Mouse (Mus musculus) neural tube, embryonic 15.5 days (tissue): ENCODE results near the gene Olfr1311. TPM values are rescaled to one million over a fixed set of nuclear protein-coding genes. Genes with fewer than 3 reads are reported as not detected.
"Not testable (repeated sequence)": the region's sequence is repeated elsewhere in the genome, so short reads cannot be mapped to it uniquely, and the experiment has no call there.

Experiments used
- ATAC-seq: fragments of 200-750 bp; cut with Nextera tagmentation; 2 replicates; pipeline ENCODE4 v1.8.0; 2017; ENCODE audit warnings: mild to moderate bottlenecking, moderate TSS enrichment, moderate library complexity; ENCODE audit not compliant: low FRiP score
- H3K27ac ChIP-seq: fragments of 300-500 bp; sonication (generic); replicated peaks from 2 replicates; pipeline ENCODE4 v1.5.1; 2015; ENCODE audit warnings: mild to moderate bottlenecking, inconsistent platforms
- H3K27me3 ChIP-seq: fragments of 300-500 bp; sonication (generic); replicated peaks from 2 replicates; pipeline ENCODE4 v1.6.1; 2015; ENCODE audit warnings: inconsistent platforms
- H3K36me3 ChIP-seq: fragments of 300-500 bp; sonication (generic); 2 replicates; pipeline ENCODE4 v1.6.1; 2015; ENCODE audit warnings: inconsistent platforms
- H3K4me1 ChIP-seq: fragments of 300-500 bp; sonication (generic); 2 replicates; pipeline ENCODE4 v1.6.1; 2015; ENCODE audit warnings: inconsistent platforms
- H3K4me2 ChIP-seq: fragments of 300-500 bp; sonication (generic); 2 replicates; pipeline ENCODE4 v1.6.1; 2015; ENCODE audit warnings: inconsistent platforms, mild to moderate bottlenecking, moderate library complexity
- H3K4me3 ChIP-seq: fragments of 300-500 bp; sonication (generic); replicated peaks from 2 replicates; pipeline ENCODE4 v1.5.1; 2015; ENCODE audit warnings: mild to moderate bottlenecking, inconsistent platforms
- H3K9ac ChIP-seq: fragments of 300-500 bp; sonication (generic); replicated peaks from 2 replicates; pipeline ENCODE4 v1.6.1; 2015; ENCODE audit warnings: mild to moderate bottlenecking, inconsistent platforms
- H3K9me3 ChIP-seq: fragments of 300-500 bp; sonication (generic); replicated peaks from 2 replicates; pipeline ENCODE4 v1.6.1; 2016; ENCODE audit warnings: inconsistent platforms
- whole genome bisulfite sequencing: fragments of 180-500 bp; shearing (Covaris S2); methylation state at CpG from one replicate; pipeline ENCODE4 v1.1.7; 2015; ENCODE audit warnings: mixed read lengths; 5-methylcytosine and 5-hydroxymethylcytosine counted together
- polyA plus RNA-seq: library from polyadenylated mRNA; unstranded; fragments of >200 nt; fragmentation: Nextera tagmentation; extraction: Ambion mirVana; gene quantifications from 2 replicates; pipeline ENCODE4 v1.2.1, GENCODE M21; 2015

Olfr1311 gene
- polyA plus RNA-seq = not detected in 2 replicates

DNA sequence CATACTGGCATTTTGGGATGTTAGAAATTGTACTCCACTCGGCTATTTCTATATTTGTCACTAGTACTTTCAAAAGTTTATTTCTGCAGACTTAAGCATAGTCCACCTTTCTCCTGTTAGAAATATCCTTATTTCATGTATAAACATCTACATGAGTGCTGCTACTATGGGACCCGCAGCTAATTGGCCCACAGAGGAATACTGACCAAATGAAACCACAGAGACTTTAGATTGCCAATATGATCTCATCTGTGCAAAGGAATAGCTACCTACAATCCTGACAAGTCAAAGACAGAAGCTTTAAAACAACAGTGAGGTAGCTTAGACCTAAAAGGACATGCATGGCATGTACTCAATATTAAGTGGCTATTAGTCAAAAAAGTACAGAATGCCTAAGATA is at the start of gene Olfr1311:
Gene Olfr1311, minus strand, starts transcription at position 101 of the 400 bp plus-strand sequence.
- ATAC-seq = no peak

DNA sequence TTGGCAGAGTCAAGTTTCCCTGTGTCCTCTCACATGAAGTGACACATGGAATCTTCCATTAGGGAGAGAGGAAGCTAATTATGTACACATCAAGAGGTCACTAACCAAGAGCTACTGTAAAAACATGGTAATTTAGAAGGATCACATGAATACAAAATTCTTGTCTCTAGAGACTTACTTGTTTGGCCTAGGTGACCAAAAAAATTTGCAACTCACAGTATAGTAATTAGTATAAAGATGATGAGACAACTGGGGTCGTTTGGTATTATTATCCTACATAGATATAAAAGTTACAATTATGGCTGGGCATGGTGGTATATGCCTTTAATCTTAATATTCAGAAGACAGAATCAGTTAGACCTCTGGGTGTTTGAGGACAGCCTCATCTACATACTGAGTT is 25.9 kb upstream of the Olfr1311 start, which contains the start of gene Olfr1312:
Gene Olfr1312, minus strand, starts transcription at position 101 of the 400 bp plus-strand sequence.
- Histone ChIP-seq H3K4me2 (no peak within 1 kb of the TSS), H3K36me3 (no peaks in the 10 kb centered on the region), H3K27me3 (no peaks in the 10 kb centered on the region), H3K4me3 (no peak within 1 kb of the TSS), H3K9me3 (no peaks in the 10 kb centered on the region), H3K9ac (no peak within 1 kb of the TSS), H3K27ac (no peak within 1 kb of the TSS), H3K4me1 (no peaks in the 10 kb centered on the region)
- no peak for ATAC-seq
- WGBS = 38% methylated on average over 1 of the region's 1 CpGs

More for the DNA sequence above, at the start of gene Olfr1311:
- Histone ChIP-seq H3K9ac (no peak within 1 kb of the TSS), H3K9me3 (no peaks in the 10 kb centered on the region), H3K4me1 (no peaks in the 10 kb centered on the region), H3K36me3 (no peaks in the 10 kb centered on the region), H3K27ac (no peak within 1 kb of the TSS), H3K4me3 (no peak within 1 kb of the TSS), H3K27me3 (no peaks in the 10 kb centered on the region), H3K4me2 (no peak within 1 kb of the TSS)
- WGBS = 94% methylated on average over 2 of the region's 2 CpGs

DNA sequence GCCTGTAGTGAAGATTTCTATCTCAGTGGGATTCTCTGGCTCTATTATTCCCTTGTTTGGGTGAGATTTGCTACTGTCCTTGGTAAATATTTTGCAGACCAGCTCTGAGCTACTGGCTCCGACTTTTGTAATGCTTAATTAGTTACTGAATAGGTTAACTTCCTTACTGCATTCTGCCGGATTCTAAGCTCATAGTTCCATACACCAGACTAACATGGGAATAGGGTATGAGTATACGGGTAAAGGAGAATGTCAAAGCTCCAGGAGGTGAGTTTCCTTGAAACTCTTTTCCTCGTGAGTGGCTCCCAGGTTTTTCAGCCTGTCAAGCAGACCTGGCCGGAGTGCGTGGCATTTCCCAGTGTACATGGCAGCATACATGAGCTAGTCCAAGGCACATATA is 2.8 kb upstream of the Olfr1311 start:
- not testable (repeated sequence) for H3K27ac ChIP-seq, H3K4me3 ChIP-seq, H3K4me1 ChIP-seq, H3K36me3 ChIP-seq, ATAC-seq, H3K27me3 ChIP-seq, H3K4me2 ChIP-seq, H3K9ac ChIP-seq, H3K9me3 ChIP-seq
- 58% methylated on average over 6 of the region's 6 CpGs for WGBS

DNA sequence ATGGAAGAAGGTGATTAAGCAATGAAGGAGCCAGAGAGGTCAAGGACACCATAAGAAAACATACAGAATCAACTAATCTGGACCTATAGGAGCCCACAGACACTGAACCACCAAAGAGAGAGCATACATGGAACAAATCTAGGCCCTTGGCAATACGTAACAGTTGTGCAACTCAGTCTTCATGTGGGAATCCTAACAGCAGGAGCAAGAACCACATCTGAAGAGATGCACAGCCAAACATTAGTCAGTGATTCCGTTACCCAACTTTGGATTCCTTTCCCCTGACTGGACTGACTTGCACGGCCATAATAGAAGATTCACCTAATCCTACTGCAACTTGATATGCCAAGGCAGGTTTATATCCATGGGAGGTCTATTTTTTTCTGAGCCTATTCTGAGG is 9.3 kb downstream of the Olfr1311 start:
- ATAC-seq = no peak
- H3K4me3 ChIP-seq = no peak overlapping the region

DNA sequence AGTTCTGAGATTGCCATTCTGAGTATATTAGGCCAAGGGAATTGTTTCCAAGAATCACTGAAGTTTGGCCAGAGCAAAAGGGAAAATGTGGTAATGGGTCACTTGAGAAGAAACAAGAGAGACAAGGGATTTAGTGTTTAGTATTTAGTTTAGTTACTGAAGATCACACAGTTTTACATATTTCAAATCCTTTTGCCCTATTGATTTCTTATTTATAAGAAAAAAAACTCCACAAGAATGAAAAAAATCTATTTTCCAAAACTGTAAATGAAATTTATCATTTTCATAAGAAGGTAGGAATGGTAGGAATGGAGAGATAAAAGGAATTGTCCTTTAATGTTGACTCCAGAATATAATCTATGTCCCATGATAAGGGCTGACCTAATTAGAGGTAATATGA is 11.6 kb downstream of the Olfr1311 start, which contains the start of gene Olfr1310:
Gene Olfr1310, minus strand, starts transcription at position 101 of the 400 bp plus-strand sequence.
- Histone ChIP-seq H3K9me3 (no peaks in the 10 kb centered on the region), H3K4me3 (no peak within 1 kb of the TSS), H3K36me3 (no peaks in the 10 kb centered on the region), H3K4me2 (no peak within 1 kb of the TSS), H3K27ac (no peak within 1 kb of the TSS), H3K4me1 (no peaks in the 10 kb centered on the region), H3K9ac (no peak within 1 kb of the TSS), H3K27me3 (no peaks in the 10 kb centered on the region)
- no peak for ATAC-seq

More for the DNA sequence above, 9.3 kb downstream of the Olfr1311 start:
- Histone ChIP-seq H3K4me1 (no peaks in the 10 kb centered on the region), H3K9me3 (no peaks in the 10 kb centered on the region), H3K27ac (no peak overlapping the region), H3K4me2 (no peak overlapping the region), H3K27me3 (no peaks in the 10 kb centered on the region), H3K36me3 (no peaks in the 10 kb centered on the region), H3K9ac (no peak overlapping the region)
- 89% methylated on average over 3 of the region's 3 CpGs for WGBS

DNA sequence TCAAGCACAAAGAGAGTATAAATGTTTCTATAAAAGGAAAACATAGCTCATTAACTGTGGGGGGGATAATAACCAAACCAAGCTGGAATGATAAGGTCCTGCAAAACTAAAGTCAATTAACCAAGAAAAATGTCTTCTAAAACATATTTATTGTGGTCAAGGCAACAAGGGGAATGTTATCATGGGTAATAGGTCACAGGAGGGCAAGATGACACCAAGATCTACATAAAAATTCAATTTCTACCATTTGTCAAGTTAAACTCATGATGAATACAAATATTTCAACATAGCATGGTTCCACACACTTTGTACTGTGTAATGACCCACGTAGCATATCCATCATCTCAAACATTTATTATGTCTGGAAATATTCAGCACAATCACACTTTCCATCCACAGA is 34.0 kb downstream of the Olfr1311 start, which contains the start of gene Olfr1309:
Gene Olfr1309, minus strand, starts transcription at position 101 of the 400 bp plus-strand sequence.
- Histone ChIP-seq H3K4me1 (no peaks in the 10 kb centered on the region), H3K36me3 (no peaks in the 10 kb centered on the region), H3K27ac (no peak within 1 kb of the TSS), H3K9ac (no peak within 1 kb of the TSS), H3K4me2 (no peak within 1 kb of the TSS), H3K27me3 (no peaks in the 10 kb centered on the region), H3K9me3 (no peaks in the 10 kb centered on the region), H3K4me3 (no peak within 1 kb of the TSS)
- ATAC-seq = no peak
- WGBS = 60% methylated on average over 1 of the region's 1 CpGs

Other genes starting within 250 kb of the Olfr1311 start
- gene Olfr1302, start 247.0 kb downstream of the Olfr1311 start, polyA plus RNA-seq = not detected in 2 replicates
- gene Olfr1303, start 204.1 kb downstream of the Olfr1311 start, polyA plus RNA-seq = not detected in 2 replicates
- gene Olfr1305, start 147.3 kb downstream of the Olfr1311 start, polyA plus RNA-seq = not detected in 2 replicates
- not detected in 2 replicates for gene Olfr1306, start 108.1 kb downstream of the Olfr1311 start, polyA plus RNA-seq
- gene Olfr1307, start 75.0 kb downstream of the Olfr1311 start, polyA plus RNA-seq = 0.01 TPM in 1 of 2 replicates, not detected in the other
- not detected in 2 replicates for gene Olfr1308, start 59.5 kb downstream of the Olfr1311 start, polyA plus RNA-seq
- gene Olfr1309, start 34.1 kb downstream of the Olfr1311 start, polyA plus RNA-seq = not detected in 2 replicates
- not detected in 2 replicates for gene Olfr1310, start 11.7 kb downstream of the Olfr1311 start, polyA plus RNA-seq
- gene Olfr1312, start 25.8 kb upstream of the Olfr1311 start, polyA plus RNA-seq = not detected in 2 replicates
- not detected in 2 replicates for gene Olfr1313, start 53.4 kb upstream of the Olfr1311 start, polyA plus RNA-seq
- not detected in 2 replicates for gene Olfr1314, start 72.4 kb upstream of the Olfr1311 start, polyA plus RNA-seq
- not detected in 2 replicates for gene Olfr1315-ps1, start 91.0 kb upstream of the Olfr1311 start, polyA plus RNA-seq
- gene Olfr1316, start 110.6 kb upstream of the Olfr1311 start, polyA plus RNA-seq = not detected in 2 replicates
- not detected in 2 replicates for gene Olfr1317, start 115.9 kb upstream of the Olfr1311 start, polyA plus RNA-seq
- gene Olfr1318, start 129.8 kb upstream of the Olfr1311 start, polyA plus RNA-seq = not detected in 2 replicates
- gene Lpcat4, start 215.1 kb upstream of the Olfr1311 start, polyA plus RNA-seq = 26.7 and 27.8 TPM in 2 replicates
- gene Nutm1, start 234.9 kb upstream of the Olfr1311 start, polyA plus RNA-seq = not detected in 2 replicates
- 205 and 216 TPM in 2 replicates for gene Nop10, start 237.5 kb upstream of the Olfr1311 start, polyA plus RNA-seq
- gene Slc12a6, start 241.4 kb upstream of the Olfr1311 start, polyA plus RNA-seq = 15.1 and 15.2 TPM in 2 replicates
- not detected in 2 replicates for gene Gm21985, start 241.9 kb upstream of the Olfr1311 start, polyA plus RNA-seq